Mouse (Mus musculus) testis, adult 2 months (tissue): Measurements from ENCODE around the gene Ptpn23.
"Not testable (repeated sequence)": the region's sequence is repeated elsewhere in the genome, so short reads cannot be mapped to it uniquely, and the experiment has no call there.

ENCODE experiments used
- CTCF ChIP-seq: fragments of 200-500 bp; IDR thresholded peaks from 2 replicates; pipeline ENCODE4 v1.5.1; 2012; ENCODE audit warnings: low read depth, mild to moderate bottlenecking, inconsistent platforms, low read length, moderate library complexity; ENCODE audit not compliant: control insufficient read depth, insufficient read depth, insufficient replicate concordance
- POLR2A ChIP-seq: fragments of 200-500 bp; IDR thresholded peaks from 2 replicates; pipeline ENCODE4 v1.6.1; 2012; ENCODE audit warnings: low read depth, mild to moderate bottlenecking, inconsistent platforms, low read length, moderate library complexity; ENCODE audit not compliant: control insufficient read depth

DNA sequence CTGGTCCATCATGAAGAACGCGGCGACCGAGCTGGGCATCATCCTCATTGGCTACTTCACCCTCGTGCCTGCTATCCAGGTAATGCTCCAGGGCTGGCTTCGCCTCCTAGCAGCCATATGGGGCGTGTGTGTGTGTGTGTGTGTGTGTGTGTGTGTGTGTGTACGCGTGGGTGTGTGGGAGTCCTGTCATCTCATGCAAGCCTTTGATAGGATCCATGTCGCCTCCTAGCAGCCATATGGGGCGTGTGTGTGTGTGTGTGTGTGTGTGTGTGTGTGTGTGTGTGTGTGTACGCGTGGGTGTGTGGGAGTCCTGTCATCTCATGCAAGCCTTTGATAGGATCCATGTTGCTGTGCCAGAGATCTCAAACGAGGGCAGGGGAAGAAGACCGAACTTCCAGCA, 30.4 kb downstream of the Ptpn23 start:
- TF ChIP-seq CTCF, POLR2A: not testable (repeated sequence)
